Mouse (Mus musculus): Measurements from ENCODE around the gene Cnnm3. TPM values are rescaled to one million over a fixed set of nuclear protein-coding genes. Genes with fewer than 3 reads are reported as not detected.
A peak's percentile ranks its signal among the peaks of the same experiment; 100 is the strongest.

Gene Cnnm3
- 1 to 10 TPM; 7.4 to 9.7 TPM for total RNA-seq (2021)
- long read RNA-seq, experiment 1, full-length matches to known transcripts: 1 of 3 reads
- long read RNA-seq, experiment 1, partial matches to known transcripts: 0 of 3 reads
- long read RNA-seq, experiment 1, other reads (novel, unspliced or antisense): 2 of 3 reads
- long read RNA-seq, experiment 2, full-length matches to known transcripts: 3 of 4 reads
- long read RNA-seq, experiment 2, partial matches to known transcripts: 0 of 4 reads
- long read RNA-seq, experiment 2, other reads (novel, unspliced or antisense): 1 of 4 reads

DNA sequence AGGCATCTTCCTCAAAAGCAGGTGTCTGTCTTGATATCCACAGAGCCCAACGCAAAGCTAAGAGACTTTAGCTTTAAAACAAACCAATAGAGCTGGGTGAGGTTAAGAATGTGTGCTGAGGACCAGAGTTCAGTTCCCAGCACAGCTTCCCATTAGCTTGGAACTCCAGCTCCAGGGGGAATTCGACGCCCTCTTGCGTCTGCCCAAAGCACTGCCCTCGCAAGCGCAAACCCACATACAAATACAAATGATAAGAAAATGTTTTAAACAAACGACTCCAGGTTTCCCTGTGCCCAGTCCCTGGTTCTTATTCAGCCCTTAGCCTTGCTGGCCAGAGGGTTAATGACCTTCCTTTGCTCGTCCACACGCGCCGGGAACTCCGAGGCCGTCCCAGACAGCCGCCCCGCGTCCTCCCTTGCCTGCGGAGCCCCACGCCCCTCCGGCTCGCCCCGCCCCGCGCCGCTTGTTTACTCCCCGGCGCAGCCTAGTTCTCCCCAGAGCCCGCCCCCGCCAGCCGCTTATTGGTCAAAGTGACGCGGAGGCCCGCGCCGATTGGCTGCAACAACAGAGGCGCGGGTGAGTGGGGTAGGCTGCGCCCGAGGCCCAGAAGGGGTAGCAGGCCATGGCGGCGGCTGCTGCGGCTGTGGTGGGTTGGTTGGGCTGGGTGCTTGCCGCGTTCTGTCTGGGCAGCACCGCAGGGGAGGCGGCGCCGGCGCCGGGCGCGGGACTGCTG lies at the start of gene Cnnm3:
Gene Cnnm3, plus strand, starts transcription at position 579 of the 733 bp plus-strand sequence.
- DNase-seq: peak; percentile 100

DNA sequence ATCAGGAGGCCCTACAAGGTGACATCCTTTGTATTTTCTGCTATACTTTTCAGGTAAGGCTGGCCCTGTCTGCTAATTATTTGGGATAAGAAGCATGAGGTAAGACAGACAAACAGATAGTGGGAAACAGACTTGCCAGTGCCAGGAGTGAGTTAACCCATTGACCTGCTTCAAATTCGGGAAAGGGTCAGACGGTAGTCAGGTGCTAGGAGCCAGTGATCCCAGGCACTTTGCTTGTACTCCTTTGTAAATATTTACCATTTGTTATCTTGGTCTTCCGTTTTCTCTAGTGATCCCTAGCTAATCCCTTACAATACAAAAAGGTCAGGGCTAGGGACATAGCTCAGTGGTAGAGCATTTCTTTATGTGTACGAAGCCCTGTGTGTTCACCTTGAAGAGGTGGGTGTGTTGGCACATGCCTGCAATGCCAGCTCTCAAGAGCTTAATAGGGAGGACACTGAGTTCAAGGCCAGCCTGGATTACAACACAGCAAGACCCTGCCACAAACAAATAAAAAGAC lies 46.0 kb upstream of the Cnnm3 start:
- DNase-seq: no peak

DNA sequence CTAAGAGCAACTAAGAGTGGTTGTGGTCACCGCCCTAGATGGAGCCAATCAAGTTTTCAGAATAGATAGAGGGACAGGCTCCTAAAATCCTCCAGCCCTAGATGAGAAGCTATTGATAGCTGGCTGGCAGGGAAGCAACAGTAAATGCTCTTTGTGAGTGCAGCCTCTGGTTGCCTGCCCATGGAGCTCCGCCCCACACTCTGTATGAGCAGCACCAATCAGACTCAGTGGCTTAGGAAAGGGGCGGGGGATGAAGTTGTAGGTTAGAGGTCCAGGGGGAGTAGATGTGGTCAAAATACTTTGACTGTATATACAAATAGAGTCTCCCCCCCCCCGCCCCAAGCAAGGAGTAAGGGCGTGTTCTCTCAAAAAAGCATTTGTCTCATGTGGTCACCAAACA lies 44.2 kb upstream of the Cnnm3 start:
- no peak for DNase-seq

DNA sequence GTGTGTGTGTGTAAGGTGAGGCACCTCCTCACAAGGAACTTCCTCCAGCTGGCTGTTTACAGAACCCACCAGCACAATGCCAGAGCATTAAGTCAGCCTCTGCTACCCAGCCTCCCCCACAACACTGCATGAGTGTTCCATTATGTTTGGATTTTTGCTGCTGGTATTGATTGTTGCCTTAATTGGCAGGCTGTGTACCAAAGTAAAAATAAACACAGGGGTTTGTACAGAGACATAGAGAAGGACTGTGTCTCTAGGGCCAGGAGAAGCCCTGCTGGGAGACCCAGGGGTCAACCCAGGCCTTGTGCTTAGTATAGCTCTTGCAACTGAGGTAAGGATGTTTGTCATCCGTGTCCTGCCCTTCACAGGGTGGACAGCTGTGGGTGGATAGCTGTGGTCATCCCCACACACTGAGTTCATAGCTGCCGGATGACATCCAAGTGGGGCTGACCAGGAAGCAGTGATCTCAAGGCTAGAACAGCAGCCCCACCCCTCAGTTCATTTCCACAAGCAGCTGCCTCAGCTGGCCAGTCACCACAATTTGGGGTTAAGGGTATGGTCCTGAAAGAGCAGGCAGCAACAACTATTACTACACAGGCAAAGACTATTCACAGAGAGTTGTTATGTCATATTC lies 41.7 kb upstream of the Cnnm3 start:
- peak; percentile 64 for DNase-seq

DNA sequence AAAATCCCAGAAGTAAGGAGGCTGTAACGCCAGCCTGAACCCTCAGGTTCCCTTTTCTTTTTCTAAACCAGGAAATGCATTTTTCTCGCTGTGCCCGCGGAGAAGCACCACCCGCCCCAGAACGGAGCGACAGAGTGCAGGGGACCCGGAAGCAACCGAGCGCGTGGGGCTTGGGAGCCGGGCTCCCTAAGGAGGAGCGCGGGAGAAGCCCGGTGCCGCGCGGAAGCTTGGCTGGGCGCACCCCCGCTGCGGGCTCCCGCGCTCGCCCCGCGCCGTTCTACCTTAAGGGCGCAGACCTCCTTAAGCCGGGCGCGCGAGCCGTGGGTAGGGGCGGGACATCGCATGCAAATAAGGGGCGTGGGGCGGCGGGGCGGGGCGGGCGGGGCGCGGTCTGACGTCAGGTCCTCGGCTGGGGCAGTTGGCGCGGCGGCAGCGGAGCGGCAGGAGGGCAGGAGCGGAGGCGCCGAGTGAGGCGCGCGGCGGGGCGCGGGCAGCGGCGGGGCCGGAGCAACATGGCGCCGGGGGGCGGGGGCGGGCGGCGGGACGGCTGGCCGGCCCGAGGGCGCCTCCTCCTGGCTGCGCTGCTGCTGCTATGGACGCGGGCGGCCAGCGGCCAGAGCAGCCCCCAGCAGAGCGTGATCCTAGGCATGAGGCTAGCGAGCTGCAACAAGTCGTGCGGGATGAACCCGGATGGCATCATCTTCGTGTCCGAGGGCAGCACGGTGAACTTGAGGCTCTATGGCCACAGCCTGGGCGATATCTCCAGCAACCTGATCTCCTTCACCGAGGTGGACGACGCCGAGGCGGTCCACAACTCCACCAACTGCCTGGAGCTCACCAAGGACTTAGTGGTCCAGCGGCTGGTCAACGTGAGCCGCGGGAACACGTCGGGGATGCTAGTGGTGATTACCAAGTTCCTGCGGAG lies 40.2 kb upstream of the Cnnm3 start, which contains the start of gene Cnnm4:
Gene Cnnm4, plus strand, starts transcription at position 440 of the 925 bp plus-strand sequence.
- DNase-seq: peak; percentile 92

DNA sequence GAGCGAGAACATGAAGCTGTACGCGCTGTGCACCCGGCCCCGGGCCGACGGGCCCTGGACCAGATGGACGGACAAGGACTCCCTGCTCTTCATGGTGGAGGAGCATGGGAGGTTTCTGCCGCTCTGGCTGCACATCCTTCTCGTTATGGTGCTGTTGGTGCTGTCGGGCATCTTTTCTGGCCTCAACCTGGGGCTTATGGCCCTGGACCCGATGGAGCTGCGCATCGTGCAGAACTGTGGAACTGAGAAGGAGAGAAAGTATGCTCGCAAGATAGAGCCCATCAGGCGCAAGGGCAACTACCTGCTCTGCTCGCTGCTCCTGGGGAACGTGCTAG lies 39.6 kb upstream of the Cnnm3 start:
- DNase-seq: no peak

DNA sequence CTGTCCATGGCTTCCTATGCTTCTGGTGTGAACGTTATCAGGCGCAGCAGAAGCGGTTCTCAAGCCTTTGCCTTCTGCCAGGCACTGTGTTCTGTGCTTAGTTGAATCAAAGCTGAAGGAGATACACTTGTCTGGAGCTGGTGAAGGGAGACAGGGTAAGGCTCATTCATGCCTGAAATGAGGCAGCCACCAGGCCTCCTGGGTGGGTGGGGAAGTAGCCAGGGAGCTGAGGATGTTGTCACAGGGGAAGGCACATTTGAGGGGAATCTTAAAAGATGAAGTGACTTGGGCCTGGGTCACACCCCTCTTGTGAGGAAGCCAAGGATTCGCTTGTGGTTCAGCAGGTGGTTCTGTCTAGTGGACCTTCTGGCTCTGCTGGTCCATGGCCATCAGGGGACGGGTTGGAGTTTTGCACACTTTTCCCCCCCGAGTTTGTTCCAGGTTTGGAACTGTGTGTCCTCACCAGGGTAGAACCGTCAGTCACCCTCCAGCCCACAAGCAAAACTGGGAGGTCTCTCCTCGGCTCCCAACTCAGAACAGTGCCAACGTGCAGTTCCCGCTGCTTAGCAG lies 38.4 kb upstream of the Cnnm3 start:
- no peak for DNase-seq

DNA sequence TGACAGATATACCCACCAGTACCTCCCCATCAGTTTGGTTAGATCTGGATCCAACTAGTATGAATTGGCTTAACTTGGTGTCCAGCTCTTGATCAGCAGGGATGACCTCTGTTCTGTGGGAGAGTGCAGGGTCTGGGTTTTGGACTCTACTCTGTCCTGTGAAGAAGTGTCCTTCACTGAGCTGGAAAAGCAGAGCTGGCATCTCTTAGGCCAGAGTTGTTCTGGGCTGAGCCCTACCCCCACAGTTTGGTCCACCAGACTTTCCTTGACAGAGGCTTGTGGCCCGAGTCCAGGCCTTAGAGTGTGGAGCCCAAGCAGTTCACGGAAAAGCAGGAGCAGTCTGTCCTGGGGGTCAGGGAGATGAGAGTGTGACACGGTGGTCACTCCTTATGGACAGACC lies 37.0 kb upstream of the Cnnm3 start:
- no peak for DNase-seq

DNA sequence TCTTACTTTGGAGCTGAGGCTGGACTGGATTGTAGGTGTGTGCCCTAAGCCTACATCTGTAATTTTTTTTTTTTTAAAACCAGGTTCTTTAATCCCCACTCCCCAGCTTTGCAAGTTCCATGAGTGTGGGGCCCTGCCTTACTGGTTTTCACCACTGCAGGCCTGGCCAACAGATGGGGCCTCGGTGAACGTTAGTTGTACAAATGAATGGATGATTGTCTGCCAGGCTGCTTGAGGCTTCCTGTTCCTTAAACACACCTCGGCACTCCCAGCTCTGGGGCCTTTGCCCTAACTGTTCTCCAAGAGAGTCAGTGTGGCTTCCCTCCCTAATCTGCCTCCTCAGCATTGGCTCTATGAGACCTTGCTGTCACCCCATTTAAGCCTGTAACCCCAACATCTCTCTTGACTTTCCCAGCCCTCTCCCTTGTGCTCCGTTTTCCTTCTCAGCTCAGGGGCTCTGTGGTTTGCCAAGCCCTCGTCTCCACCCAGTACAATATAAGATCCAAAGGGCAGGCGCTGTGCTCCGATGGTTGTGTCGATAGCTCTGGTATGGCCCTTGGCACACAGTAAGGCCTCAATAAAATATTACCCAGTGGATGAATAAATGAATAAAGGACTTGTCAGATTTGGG lies 36.1 kb upstream of the Cnnm3 start:
- DNase-seq: no peak

DNA sequence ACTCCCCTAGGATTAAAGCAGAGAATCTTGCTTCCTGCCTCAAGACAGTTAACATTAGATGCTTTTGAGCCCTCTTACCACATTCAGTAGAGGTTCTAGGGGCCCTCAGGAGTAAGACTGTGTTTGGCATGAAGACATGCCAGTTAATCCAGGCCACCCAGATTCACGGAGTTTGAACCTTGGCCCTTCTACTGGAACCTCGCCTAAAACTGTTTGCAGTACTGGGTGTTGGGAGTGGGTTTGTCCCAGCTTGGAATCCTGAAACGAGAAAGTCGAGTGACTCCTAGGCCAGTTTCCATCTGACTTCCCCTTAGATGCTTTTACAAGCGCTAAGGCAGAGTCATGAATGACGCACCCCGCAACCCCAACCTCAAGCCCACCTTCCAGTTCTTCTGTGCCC lies 35.2 kb upstream of the Cnnm3 start:
- DNase-seq: no peak

DNA sequence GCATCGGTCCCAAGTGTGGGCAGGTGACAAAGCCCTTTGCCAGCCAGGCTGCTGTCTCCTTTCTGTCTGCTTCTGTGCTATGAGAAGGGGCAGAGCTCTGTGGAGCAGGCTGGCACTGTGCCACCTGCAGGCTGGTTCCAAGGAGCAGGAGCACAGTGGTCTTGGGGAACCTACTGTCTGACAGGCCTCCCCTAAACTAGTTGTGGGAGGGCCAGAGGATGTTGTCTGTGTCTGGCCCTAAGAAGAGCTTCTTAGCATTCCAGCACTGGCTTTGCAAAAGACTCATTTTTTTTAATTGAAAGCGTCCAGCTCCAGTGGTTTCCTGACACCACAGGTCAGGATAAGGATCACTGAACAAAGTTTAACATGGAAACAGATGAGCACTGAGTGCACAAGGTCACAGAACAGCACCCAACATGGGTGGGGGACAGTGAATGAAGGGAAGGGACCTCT lies 33.3 kb upstream of the Cnnm3 start:
- no peak for DNase-seq

DNA sequence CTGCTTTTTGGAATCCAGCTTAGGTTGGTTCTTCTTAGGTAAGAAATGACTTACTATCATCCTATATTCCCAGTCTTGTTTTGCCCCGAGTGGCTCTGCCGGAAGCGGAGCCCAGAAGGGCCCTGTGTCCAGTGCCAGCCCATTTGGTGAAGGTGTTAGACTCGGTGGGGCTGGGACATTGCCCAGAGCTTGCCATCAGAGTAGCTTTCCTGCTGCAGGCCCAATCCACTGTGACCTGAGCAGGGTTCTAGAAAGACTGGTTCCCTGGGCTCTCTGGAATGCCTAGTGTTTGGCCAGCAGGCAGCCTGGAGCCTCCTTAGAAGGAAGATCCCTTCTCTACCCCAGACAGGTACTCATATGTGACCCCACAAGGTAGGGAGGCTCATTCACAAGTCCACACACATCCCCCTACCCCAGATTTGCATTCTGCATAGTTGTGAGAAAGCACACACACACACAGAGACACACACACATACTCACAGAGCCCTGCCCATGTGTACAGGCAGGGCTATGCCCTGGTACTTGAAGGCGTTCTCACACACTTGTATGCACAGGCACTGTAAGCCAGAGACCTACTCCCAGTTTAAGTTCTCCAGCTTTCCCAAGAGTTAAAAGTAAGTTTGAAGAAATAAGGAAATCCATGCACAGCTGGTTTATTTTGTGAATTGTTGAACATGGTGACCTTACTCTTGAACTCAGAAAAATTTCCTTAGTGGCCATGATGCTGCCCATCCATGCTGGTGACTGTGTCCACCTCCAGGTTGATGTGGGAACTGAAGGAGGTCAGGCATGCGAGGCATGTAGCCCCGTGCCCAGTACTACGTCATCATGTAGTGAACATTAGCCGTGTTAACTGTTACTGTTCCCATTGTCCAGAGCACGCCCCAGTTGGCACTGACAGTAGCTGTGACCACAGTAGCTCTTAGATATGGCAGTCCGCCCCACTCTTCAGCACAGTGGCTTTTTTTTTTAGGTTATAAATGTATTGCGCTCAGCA lies 31.5 kb upstream of the Cnnm3 start:
- DNase-seq: no peak

DNA sequence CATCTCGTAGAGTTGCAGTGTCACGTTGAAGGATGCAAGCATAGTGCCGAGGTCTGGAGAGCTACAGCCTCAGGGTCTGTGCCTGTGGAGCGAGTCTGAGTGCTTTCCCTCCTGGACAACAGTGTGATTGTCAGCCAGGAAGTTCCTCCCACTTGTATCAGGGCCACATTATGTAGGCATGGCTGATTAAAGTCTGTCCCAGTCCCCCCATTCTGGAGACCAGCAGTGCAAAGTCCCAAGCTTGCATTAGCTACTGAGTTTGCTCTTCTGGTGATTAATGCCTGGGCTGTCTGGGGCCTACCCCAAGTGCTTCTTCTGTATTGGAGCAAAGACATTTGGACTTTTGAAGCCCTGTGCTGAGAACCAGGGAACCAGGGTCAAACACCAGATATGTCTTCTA lies 27.8 kb upstream of the Cnnm3 start:
- DNase-seq: no peak

DNA sequence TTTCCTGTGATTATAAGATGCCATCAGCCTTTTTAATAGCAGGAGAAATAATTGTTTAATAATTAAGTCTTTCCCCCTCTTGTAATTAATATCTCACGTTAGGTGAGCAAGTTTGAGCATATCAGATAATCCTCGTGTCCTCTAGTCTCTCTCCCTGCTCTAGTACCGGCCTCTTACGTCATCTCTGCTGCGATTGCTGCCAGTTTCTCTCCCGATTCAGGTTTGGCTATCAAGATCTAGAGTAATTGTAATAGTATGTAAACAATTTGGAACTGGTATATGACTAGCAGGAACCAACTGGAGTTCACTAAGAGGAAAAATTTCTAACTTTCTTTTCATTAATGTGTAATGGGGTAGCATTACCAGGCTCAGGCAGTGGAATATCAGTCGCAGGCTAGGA lies 26.6 kb upstream of the Cnnm3 start:
- no peak for DNase-seq

DNA sequence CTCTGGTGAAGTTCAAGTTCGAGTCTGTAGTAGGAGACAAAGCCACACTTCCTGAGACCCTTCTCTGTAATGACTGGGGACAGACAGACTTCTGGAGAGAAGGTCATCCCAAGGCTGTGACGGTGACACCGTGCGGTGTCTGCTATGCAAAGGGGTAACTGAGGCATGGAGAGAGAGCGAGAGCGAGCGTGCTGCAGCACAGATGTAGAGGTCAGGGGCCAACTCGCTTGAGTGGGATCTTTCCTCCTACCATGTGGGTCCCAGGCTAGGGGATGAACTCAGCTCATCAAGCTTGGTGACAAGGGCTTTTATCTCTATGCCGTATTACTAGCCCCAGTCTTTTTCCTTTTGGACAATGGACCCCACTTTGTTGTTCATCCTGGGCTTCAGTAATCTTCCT lies 24.6 kb upstream of the Cnnm3 start:
- no peak for DNase-seq

DNA sequence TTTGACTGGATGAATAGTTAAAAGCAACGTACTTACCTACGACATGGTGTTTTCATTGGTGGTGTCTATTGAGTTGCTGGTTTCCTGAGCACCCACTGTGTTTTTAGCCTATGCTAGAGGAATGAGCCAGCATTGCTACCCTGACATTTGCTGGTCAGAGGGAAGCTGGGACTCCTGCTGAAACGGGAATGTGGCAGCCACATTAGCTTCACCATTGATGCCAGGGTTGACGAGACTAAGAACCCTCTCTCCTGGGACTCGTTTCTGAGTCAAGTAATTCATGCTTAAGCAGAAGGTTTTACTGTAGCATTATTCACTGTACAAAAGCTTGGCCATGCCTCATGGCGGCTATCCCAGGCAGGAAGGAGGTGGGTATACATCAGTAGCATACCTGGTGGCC lies 22.0 kb upstream of the Cnnm3 start:
- DNase-seq: no peak

DNA sequence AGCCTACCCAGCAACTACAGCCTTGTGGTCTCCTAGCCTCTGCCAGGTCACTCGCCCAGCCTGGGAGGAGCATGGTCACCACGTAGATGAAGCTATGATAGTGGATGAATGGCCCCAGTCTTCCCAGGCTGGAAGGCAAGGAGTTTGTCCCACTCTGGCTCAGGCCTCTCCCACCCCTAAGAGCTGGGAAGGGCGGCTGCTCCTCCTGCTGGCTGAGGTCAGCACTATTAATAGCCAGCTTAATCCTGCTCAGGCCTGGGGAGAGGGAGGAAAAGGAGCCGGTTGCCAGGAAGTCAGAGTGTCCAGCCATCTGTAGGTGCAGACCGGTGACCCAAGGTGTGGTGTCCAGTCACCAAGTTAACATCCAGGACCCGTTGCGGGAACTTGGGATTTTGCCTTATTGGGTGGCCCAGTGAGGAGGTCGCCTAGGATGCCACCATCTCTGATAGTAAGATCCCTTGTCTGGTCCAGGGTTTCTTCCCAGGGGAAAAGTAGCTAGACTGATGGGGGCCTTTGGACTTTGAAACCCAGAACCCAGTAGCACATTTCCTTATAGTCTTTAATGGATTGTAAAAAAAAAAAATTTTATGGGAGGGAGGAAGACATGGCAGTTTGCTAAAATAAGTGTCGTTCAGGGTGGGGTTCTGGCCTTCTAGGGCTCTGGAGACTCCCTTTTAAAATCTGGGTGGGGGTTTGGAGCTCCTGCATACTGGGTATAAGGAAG lies 19.1 kb upstream of the Cnnm3 start:
- DNase-seq: peak; percentile 74

DNA sequence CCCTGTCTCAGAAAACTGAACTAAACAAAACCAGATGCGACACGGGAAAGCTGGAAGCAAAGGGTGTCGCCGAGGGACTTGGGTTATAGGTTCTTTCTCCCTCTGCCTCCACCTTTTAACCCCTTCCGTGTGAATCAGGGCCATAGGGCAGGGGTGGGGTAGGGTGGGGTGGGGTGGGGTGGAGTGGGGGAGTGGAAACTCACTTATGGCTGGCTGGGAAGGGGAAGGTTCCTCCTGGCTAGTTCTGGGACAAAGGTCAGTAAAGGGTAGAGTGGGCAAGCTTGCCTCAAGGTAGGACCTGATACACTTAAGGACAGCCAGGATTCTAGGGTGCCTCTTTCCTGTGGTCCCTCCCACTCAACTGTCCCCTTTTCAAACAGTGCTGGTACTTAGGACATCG lies 18.4 kb upstream of the Cnnm3 start:
- no peak for DNase-seq

DNA sequence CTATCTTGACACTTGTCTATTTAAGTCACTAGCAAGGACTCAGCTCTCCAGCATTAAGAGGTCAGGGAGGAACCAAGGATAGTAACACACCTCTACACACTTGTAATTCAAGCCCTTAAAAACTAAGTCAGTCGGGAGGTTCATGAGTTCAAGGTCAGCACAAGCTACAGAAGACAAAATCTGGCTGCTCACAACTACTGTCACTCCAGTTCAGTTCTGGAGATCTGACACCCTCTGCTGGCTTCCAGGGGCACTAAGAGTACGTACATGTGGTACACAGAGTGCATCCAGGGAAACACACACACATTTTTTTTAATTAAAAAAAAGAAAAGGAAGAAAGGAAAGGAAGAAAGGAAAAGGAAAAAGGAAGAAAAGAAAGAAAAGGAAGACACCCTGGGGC lies 14.9 kb upstream of the Cnnm3 start:
- no peak for DNase-seq
